Mouse (Mus musculus) intestine, embryonic 14.5 days (tissue): ENCODE results near the gene Nccrp1. TPM values are rescaled to one million over a fixed set of nuclear protein-coding genes. Genes with fewer than 3 reads are reported as not detected.

ENCODE experiments used
- ATAC-seq: fragments of 200-750 bp; cut with Nextera tagmentation; replicated peaks from 2 replicates; pipeline ENCODE4 v1.8.0; 2017; ENCODE audit warnings: low read depth, moderate number of reproducible peaks, moderate TSS enrichment, moderate library complexity; ENCODE audit not compliant: low FRiP score, low TSS enrichment
- DNase-seq: peaks from one replicate; pipeline ENCODE4 v3.0.0-alpha.2; 2018; ENCODE audit warnings: low spot score
- H3K27ac ChIP-seq: fragments of 300-500 bp; sonication (generic); 2 replicates; pipeline ENCODE4 v1.5.1; 2014; ENCODE audit warnings: low read depth, mild to moderate bottlenecking, control low read depth
- H3K27me3 ChIP-seq: fragments of 300-500 bp; sonication (generic); replicated peaks from 2 replicates; pipeline ENCODE4 v1.6.1; 2014; ENCODE audit warnings: low read length, control low read depth; ENCODE audit not compliant: control insufficient read depth, insufficient read depth
- H3K36me3 ChIP-seq: fragments of 300-500 bp; sonication (generic); 2 replicates; pipeline ENCODE4 v1.6.1; 2014; ENCODE audit warnings: low read length, control low read depth; ENCODE audit not compliant: control insufficient read depth, insufficient read depth
- H3K4me1 ChIP-seq: fragments of 300-500 bp; sonication (generic); replicated peaks from 2 replicates; pipeline ENCODE4 v1.6.1; 2014; ENCODE audit warnings: low read length, control low read depth, mixed read lengths; ENCODE audit not compliant: control insufficient read depth, insufficient read depth
- H3K4me2 ChIP-seq: fragments of 300-500 bp; sonication (generic); 2 replicates; pipeline ENCODE4 v1.6.1; 2014; ENCODE audit warnings: low read length
- H3K4me3 ChIP-seq: fragments of 300-500 bp; sonication (generic); 2 replicates; pipeline ENCODE4 v1.5.1; 2014; ENCODE audit warnings: low read depth, low read length, control low read depth, mixed read lengths
- H3K9ac ChIP-seq: fragments of 300-500 bp; sonication (generic); 2 replicates; pipeline ENCODE4 v1.6.1; 2014; ENCODE audit warnings: mild to moderate bottlenecking, low read length
- H3K9me3 ChIP-seq: fragments of 300-500 bp; sonication (generic); 2 replicates; pipeline ENCODE4 v1.6.1; 2016; ENCODE audit warnings: low read length, control low read depth; ENCODE audit not compliant: control insufficient read depth
- WGBS: fragments of 180-500 bp; shearing (Covaris S2); extraction: QIAGEN DNeasy Blood & Tissue Kit; methylation state at CpG from one replicate; pipeline ENCODE4 v1.1.7; 2014; 5-methylcytosine and 5-hydroxymethylcytosine counted together
- polyA plus RNA-seq: library from polyadenylated mRNA; unstranded; fragments of >200 nt; fragmentation: Nextera tagmentation; extraction: Ambion mirVana; gene quantifications from 2 replicates; pipeline ENCODE4 v1.2.1, GENCODE M21; 2014

The Nccrp1 gene
- polyA plus RNA-seq, 1 experiment from 2014 or later: not detected

DNA sequence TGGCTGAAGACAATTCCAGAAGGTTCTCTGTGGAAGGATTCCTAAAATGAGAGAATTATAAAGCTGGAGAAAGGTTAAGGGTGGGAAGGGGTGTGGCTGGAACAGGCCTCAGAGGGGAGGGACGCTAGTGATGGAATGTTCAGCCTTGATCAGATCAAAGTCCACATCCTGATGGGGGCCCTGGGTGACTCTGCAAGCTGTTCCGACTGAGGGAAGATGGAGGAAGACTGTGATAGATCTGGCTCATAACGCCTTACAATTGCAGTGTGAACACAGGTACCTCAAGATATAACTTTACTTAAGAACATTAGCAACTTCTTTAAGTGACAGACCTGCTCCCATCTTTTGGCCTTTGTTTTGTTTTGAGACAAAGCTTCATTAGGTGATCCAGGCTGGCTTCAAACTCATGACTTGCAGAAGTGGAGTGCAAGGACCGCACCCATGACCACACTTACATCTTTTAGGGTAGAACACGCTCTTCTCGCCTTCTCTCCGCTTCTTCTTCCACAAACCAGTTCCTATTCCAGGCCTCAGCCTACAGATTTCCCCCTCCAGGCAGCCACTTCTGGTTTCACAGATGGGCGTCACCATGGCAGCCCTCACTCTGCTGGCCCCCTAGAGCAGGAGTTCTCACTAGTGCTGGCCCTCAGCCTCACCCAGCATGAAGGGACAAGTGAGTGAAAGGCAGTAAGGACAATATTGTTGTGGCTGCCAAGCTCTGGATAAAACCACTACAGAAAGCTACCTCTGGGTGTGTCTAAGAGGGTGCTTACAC is 36.7 kb upstream of the Nccrp1 start:
- Histone ChIP-seq H3K36me3 (no peaks in the 10 kb centered on the region), H3K9ac (no peak overlapping the region), H3K27ac (peak overlapping the region; percentile 52), H3K4me1 (peaks cover 61% of the 10 kb centered on the region), H3K4me3 (no peak overlapping the region), H3K9me3 (no peaks in the 10 kb centered on the region), H3K4me2 (no peak overlapping the region; the same call in 1 of the 2 replicates), H3K27me3 (no peaks in the 10 kb centered on the region)
- ATAC-seq (peak; percentile 76; the same call in 1 of the 2 replicates), DNase-seq (no peak)
- WGBS: 64% methylated on average over 8 of the region's 8 CpGs

- ATAC-seq: no peak
- H3K27ac ChIP-seq: peak overlapping the region; percentile 52
- no peak overlapping the region for H3K9ac ChIP-seq
Observed at GRCm38 (mm10) chr7:28582841-28583240, 35.8 kb upstream of the Nccrp1 start.

GRCm38 (mm10) chr7:28581721-28582120 is 34.7 kb upstream of the Nccrp1 start:
- Histone ChIP-seq H3K27me3 (no peaks in the 10 kb centered on the region), H3K4me2 (no peak overlapping the region), H3K9ac (no peak overlapping the region), H3K36me3 (no peaks in the 10 kb centered on the region), H3K4me1 (peaks cover 49% of the 10 kb centered on the region), H3K4me3 (no peak overlapping the region), H3K9me3 (no peaks in the 10 kb centered on the region), H3K27ac (peak overlapping the region; percentile 52)
- 71% methylated on average over 4 of the region's 4 CpGs for WGBS
- ATAC-seq: no peak
- DNase-seq: no peak

More at GRCm38 (mm10) chr7:28582841-28583240, 35.8 kb upstream of the Nccrp1 start:
- Histone ChIP-seq H3K4me1 (peaks cover 54% of the 10 kb centered on the region), H3K4me3 (no peak overlapping the region), H3K36me3 (no peaks in the 10 kb centered on the region), H3K4me2 (no peak overlapping the region), H3K9me3 (no peaks in the 10 kb centered on the region), H3K27me3 (no peaks in the 10 kb centered on the region)
- WGBS: 69% methylated on average over 11 of the region's 11 CpGs
- DNase-seq: no peak

- ATAC-seq: no peak
- no peaks in the 10 kb centered on the region for H3K27me3 ChIP-seq
- DNase-seq: no peak
- H3K9me3 ChIP-seq: no peaks in the 10 kb centered on the region
- no peak overlapping the region for H3K9ac ChIP-seq
- no peak overlapping the region for H3K4me2 ChIP-seq
- no peak overlapping the region for H3K27ac ChIP-seq
- H3K36me3 ChIP-seq: no peaks in the 10 kb centered on the region
- 74% methylated on average over 5 of the region's 5 CpGs for WGBS
- no peak overlapping the region for H3K4me3 ChIP-seq
- peaks cover 40% of the 10 kb centered on the region for H3K4me1 ChIP-seq
Observed at GRCm38 (mm10) chr7:28579826-28580225, 32.8 kb upstream of the Nccrp1 start.

GRCm38 (mm10) chr7:28578543-28579053 is 31.5 kb upstream of the Nccrp1 start:
- no peak for DNase-seq
- H3K27me3 ChIP-seq: no peaks in the 10 kb centered on the region
- peak overlapping the region; percentile 68 for H3K27ac ChIP-seq
- peaks cover 30% of the 10 kb centered on the region for H3K4me1 ChIP-seq
- ATAC-seq: no peak
- H3K9ac ChIP-seq: no peak overlapping the region
- H3K36me3 ChIP-seq: no peaks in the 10 kb centered on the region
- no peak overlapping the region for H3K4me3 ChIP-seq
- H3K9me3 ChIP-seq: no peaks in the 10 kb centered on the region
- no peak overlapping the region for H3K4me2 ChIP-seq
- 69% methylated on average over 5 of the region's 5 CpGs for WGBS

GRCm38 (mm10) chr7:28577826-28578542 is 30.9 kb upstream of the Nccrp1 start:
- peak; percentile 78 for DNase-seq
- Histone ChIP-seq H3K27ac (peak overlapping the region; percentile 71), H3K9me3 (no peaks in the 10 kb centered on the region), H3K9ac (0 out of 2 replicates have a peak overlapping the region, but pooled peaks have one; percentile 11), H3K27me3 (no peaks in the 10 kb centered on the region), H3K4me2 (peak overlapping the region; percentile 15; the same call in 1 of the 2 replicates), H3K4me3 (no peak overlapping the region), H3K36me3 (no peaks in the 10 kb centered on the region), H3K4me1 (peaks cover 29% of the 10 kb centered on the region)
- ATAC-seq: peak; percentile 83
- WGBS: 66% methylated on average over 9 of the region's 9 CpGs

DNA sequence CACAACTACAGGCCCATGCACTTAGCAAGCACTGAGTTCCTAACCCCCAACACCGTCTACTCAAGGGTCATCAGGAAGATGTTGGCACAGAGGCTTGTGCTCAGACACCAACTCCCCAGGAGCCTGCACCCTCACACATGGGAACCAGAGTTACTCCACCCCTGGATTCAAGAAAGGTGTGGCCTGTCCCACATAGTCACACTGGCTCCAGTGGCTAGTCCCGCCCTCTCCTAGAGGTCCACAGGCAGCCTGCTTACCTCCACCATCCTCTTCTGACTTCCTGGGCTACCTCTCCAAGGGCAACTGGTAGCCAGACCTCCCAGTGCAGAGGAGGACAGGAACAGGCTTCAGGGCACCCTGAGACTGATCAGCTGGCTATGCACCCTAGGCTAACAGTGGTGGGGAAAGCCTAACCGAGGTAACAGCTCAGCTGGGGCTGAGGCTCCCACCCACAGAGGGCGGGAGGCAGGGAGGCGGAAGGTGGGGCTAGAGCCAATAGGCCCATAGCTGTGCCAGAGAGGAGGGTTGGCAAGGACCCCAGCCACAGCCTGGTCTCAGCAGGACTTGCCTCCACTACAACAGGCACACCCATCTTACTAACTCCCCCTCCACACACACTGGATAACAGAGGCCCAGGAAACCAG is 29.3 kb upstream of the Nccrp1 start:
- H3K27me3 ChIP-seq: no peaks in the 10 kb centered on the region
- no peak overlapping the region for H3K4me2 ChIP-seq
- H3K9ac ChIP-seq: no peak overlapping the region
- H3K4me1 ChIP-seq: peaks cover 36% of the 10 kb centered on the region
- peak; percentile 22; the same call in 1 of the 2 replicates for ATAC-seq
- no peaks in the 10 kb centered on the region for H3K36me3 ChIP-seq
- peak overlapping the region; percentile 7; the same call in 1 of the 2 replicates for H3K27ac ChIP-seq
- no peak overlapping the region for H3K4me3 ChIP-seq
- WGBS: 67% methylated on average over 5 of the region's 5 CpGs
- no peak for DNase-seq
- no peaks in the 10 kb centered on the region for H3K9me3 ChIP-seq

GRCm38 (mm10) chr7:28575597-28575996 is 28.5 kb upstream of the Nccrp1 start:
- no peak overlapping the region for H3K4me2 ChIP-seq
- no peaks in the 10 kb centered on the region for H3K36me3 ChIP-seq
- H3K9ac ChIP-seq: no peak overlapping the region
- H3K4me3 ChIP-seq: no peak overlapping the region
- no peaks in the 10 kb centered on the region for H3K9me3 ChIP-seq
- DNase-seq: no peak
- no peak for ATAC-seq
- WGBS: 88% methylated on average over 11 of the region's 11 CpGs
- peaks cover 43% of the 10 kb centered on the region for H3K4me1 ChIP-seq
- no peaks in the 10 kb centered on the region for H3K27me3 ChIP-seq
- no peak overlapping the region for H3K27ac ChIP-seq
